Mouse (Mus musculus) myocyte (in vitro differentiated cells): ENCODE results near the gene Bcar1. TPM values are rescaled to one million over a fixed set of nuclear protein-coding genes. Genes with fewer than 3 reads are reported as not detected.
A peak's percentile ranks its signal among the peaks of the same experiment; 100 is the strongest.

Experiments used
- H3K27me3 ChIP-seq: one replicate; pipeline ENCODE4 v1.6.1; 2011; ENCODE audit not compliant: control insufficient read depth, insufficient read depth, insufficient read length
- H3K36me3 ChIP-seq: one replicate; pipeline ENCODE4 v1.6.1; 2011; ENCODE audit not compliant: control insufficient read depth, insufficient read depth
- H3K4me2 ChIP-seq: one replicate; pipeline ENCODE4 v1.6.1; 2011; ENCODE audit warnings: low read depth, control low read depth
- H3K4me3 ChIP-seq: one replicate; pipeline ENCODE4 v1.5.1; 2011; ENCODE audit warnings: mild to moderate bottlenecking, control low read depth, moderate library complexity
- H3K79me2 ChIP-seq: one replicate; pipeline ENCODE4 v1.6.1; 2011; ENCODE audit not compliant: control insufficient read depth, insufficient read depth
- H3ac ChIP-seq: one replicate; pipeline ENCODE4 v1.6.1; 2011; ENCODE audit not compliant: control insufficient read depth, insufficient read length
- CEBPB ChIP-seq: IDR thresholded peaks from 2 replicates; pipeline ENCODE4 v1.6.1; 2011; ENCODE audit warnings: mild to moderate bottlenecking, moderate library complexity; ENCODE audit not compliant: poor library complexity, insufficient read depth, severe bottlenecking
- E2F4 ChIP-seq: IDR thresholded peaks from one replicate; pipeline ENCODE4 v1.6.1; 2011; ENCODE audit warnings: mild to moderate bottlenecking, control low read depth, moderate library complexity; ENCODE audit not compliant: insufficient read depth
- MAX ChIP-seq: IDR thresholded peaks from one replicate; pipeline ENCODE4 v1.6.1; 2011; ENCODE audit warnings: low read depth, mild to moderate bottlenecking, control low read depth
- MYOD1 ChIP-seq, 3 experiments: IDR thresholded peaks; one replicate each; pipeline ENCODE4 v1.6.1; 2011; ENCODE audit warnings: control low read depth in 2 of 3, low read depth in 2 of 3, mild to moderate bottlenecking in 2 of 3, moderate library complexity in 1 of 3; ENCODE audit not compliant: insufficient read length in 2 of 3, control insufficient read depth in 1 of 3
- MYOG ChIP-seq, 3 experiments: IDR thresholded peaks; one replicate each; pipeline ENCODE4 v1.6.1; 2011; ENCODE audit warnings: control low read depth in 2 of 3, low read depth in 2 of 3, mild to moderate bottlenecking in 2 of 3; ENCODE audit not compliant: insufficient read length in 2 of 3, control insufficient read depth in 1 of 3, insufficient read depth in 1 of 3
- POLR2A ChIP-seq: IDR thresholded peaks from one replicate; pipeline ENCODE4 v1.6.1; 2011; ENCODE audit warnings: low read depth, mild to moderate bottlenecking, control low read depth, moderate library complexity; ENCODE audit not compliant: insufficient read length
- POLR2AphosphoS2 ChIP-seq: IDR thresholded peaks from one replicate; pipeline ENCODE4 v1.6.1; 2011; ENCODE audit warnings: low read depth, control low read depth; ENCODE audit not compliant: insufficient read length
- REST ChIP-seq: IDR thresholded peaks from one replicate; pipeline ENCODE4 v1.6.1; 2011; ENCODE audit warnings: mild to moderate bottlenecking, control low read depth, moderate library complexity; ENCODE audit not compliant: insufficient read depth, insufficient read length
- SRF ChIP-seq: IDR thresholded peaks from one replicate; pipeline ENCODE4 v1.6.1; 2011; ENCODE audit warnings: low read depth; ENCODE audit not compliant: control insufficient read depth, insufficient read length
- TCF12 ChIP-seq: IDR thresholded peaks from one replicate; pipeline ENCODE4 v1.6.1; 2011; ENCODE audit warnings: mild to moderate bottlenecking, control low read depth; ENCODE audit not compliant: poor library complexity, insufficient read depth, severe bottlenecking
- TCF3 ChIP-seq: IDR thresholded peaks from one replicate; pipeline ENCODE4 v1.6.1; 2011; ENCODE audit warnings: low read depth, control low read depth; ENCODE audit not compliant: insufficient read length
- USF1 ChIP-seq: IDR thresholded peaks from one replicate; pipeline ENCODE4 v1.6.1; 2011; ENCODE audit warnings: low read depth, mild to moderate bottlenecking, control low read depth, moderate library complexity
- polyA plus RNA-seq: library from polyadenylated mRNA; unstranded; fragments of >200 nt; fragmentation: generic; extraction: Trizol; gene quantifications from one replicate; pipeline ENCODE4 v1.2.1, GENCODE M21; 2012; ENCODE audit warnings: missing spikeins

The Bcar1 gene
- polyA plus RNA-seq, 1 experiment, result 81.9 TPM

DNA sequence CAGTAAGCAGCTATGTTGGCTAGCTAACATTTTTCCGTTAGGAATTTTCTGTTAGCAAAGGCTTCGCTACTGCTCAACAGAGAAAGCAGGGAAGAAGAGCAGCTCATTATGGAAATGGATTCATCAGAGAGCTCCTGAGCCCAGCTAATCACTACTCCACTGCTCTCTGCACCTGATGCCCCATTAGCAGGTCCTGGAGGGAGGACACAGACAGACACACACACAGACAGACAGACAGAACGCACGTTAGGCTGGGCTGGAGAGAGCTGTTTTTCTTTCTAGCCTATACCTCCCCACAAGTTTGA is 26.2 kb downstream of the Bcar1 start:
- Histone ChIP-seq H3K4me2 (peak overlapping the region; percentile 75), H3K36me3 (peaks cover 21% of the 10 kb centered on the region), H3K4me3 (no peak overlapping the region), H3K79me2 (peaks cover 62% of the 10 kb centered on the region), H3K27me3 (no peaks in the 10 kb centered on the region), H3ac (no peak overlapping the region)
- no peak for TF ChIP-seq TCF3
- TF ChIP-seq MYOD1 (IDR thresholded peaks at IDR 0.05; ENCODE audit: control insufficient read depth in 1 of 3, insufficient read length in 2 of 3, low read depth in 2 of 3), result no peak
- TF ChIP-seq SRF, result no peak
- no peak for TF ChIP-seq E2F4
- no peak for TF ChIP-seq MYOG (IDR thresholded peaks at IDR 0.05; ENCODE audit: control insufficient read depth in 1 of 3, insufficient read depth in 1 of 3, insufficient read length in 2 of 3, low read depth in 2 of 3)
- no peak for TF ChIP-seq POLR2AphosphoS2
- no peak for TF ChIP-seq CEBPB
- TF ChIP-seq MAX, result no peak
- no peak for TF ChIP-seq REST
- no peak for TF ChIP-seq TCF12
- no peak for TF ChIP-seq POLR2A
- TF ChIP-seq USF1, result no peak

DNA sequence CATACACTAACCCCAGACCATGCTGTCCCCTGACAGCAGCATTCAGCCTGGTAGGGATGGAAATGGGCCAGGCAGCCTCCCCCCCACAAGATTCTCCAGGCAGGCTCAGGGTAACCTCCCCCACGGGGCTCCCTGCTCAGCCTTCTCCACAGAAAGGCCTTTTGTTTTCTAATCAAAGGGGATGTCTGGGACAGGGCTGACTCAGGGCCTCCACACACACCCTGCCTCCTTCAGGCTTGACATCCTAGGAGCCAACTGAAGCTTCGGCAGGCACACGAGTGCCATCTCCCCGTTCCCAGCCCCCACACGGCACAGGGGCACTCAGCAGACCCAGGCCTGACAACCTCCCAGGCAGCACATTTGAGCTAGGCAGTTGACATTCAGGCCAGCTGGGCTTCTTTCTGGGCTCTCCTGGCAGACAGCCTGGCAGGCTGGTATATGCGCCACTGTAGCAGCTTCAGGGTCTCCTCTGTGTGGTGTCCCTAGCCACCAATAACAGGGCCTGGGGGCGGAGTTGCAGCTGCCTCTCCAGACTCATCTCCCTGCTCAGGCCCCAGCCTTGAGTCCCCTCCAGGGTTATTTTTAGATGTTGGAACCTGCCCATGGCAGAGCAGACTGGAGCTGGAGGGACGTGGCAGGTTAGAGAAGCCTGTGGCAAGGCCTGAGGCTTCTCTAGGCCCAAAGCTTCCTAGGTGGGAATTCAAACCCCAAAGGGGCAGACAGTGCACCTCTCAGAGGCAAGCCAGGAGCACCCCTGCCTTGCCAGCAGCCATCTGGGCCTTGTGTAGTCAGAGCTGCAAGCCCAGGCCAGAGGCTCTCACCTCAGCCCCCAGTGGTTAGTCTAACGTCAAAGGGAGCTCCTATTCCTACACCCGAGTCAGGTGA is 26.8 kb downstream of the Bcar1 start:
- H3K4me3 ChIP-seq, result no peak overlapping the region
- no peak for TF ChIP-seq REST
- TF ChIP-seq E2F4, result no peak
- TF ChIP-seq MYOD1 (IDR thresholded peaks at IDR 0.05; ENCODE audit: control insufficient read depth in 1 of 3, insufficient read length in 2 of 3, low read depth in 2 of 3), result peak; percentile 59 to 77 (median 77)
- TF ChIP-seq POLR2AphosphoS2, result peak; percentile 62
- TF ChIP-seq MYOG (IDR thresholded peaks at IDR 0.05; ENCODE audit: control insufficient read depth in 1 of 3, insufficient read depth in 1 of 3, insufficient read length in 2 of 3, low read depth in 2 of 3), result peak in 2 of 3 experiments; percentile 32 to 84
- no peak for TF ChIP-seq TCF3
- TF ChIP-seq CEBPB, result no peak
- TF ChIP-seq USF1, result no peak
- TF ChIP-seq SRF, result no peak
- no peak for TF ChIP-seq MAX
- no peak for TF ChIP-seq TCF12
- peak; percentile 48 for TF ChIP-seq POLR2A
- H3K27me3 ChIP-seq, result no peaks in the 10 kb centered on the region
- H3K4me2 ChIP-seq, result peak overlapping the region; percentile 75
- H3K36me3 ChIP-seq, result peaks cover 27% of the 10 kb centered on the region
- H3ac ChIP-seq, result peak overlapping the region; percentile 13
- H3K79me2 ChIP-seq, result peaks cover 56% of the 10 kb centered on the region

DNA sequence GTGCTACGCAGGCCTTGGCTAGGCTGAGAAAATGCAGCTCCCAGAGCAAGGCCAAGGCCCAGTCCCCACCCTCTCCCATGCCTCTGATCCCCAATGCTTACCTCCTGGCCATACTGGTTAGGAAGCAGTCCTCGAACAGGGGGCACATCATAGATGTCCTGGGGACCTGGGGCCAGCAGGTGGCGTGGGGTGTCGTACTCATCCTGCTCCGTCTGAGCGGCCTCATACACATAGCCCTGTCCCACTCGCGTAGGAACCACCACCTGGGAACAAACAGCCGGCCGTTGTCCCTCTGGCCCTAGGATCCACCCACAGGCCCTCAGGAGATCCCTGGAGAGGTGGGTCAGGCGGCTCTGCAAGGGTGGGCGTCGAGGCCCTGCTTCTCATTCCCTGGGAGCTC is 28.1 kb downstream of the Bcar1 start:
- H3K36me3 ChIP-seq, result peaks cover 30% of the 10 kb centered on the region
- no peak overlapping the region for H3K4me3 ChIP-seq
- peaks cover 43% of the 10 kb centered on the region for H3K79me2 ChIP-seq
- peak overlapping the region; percentile 13 for H3ac ChIP-seq
- TF ChIP-seq CEBPB, result no peak
- no peak for TF ChIP-seq MYOD1 (IDR thresholded peaks at IDR 0.05; ENCODE audit: control insufficient read depth in 1 of 3, insufficient read length in 2 of 3, low read depth in 2 of 3)
- no peak for TF ChIP-seq TCF3
- TF ChIP-seq MYOG (IDR thresholded peaks at IDR 0.05; ENCODE audit: control insufficient read depth in 1 of 3, insufficient read depth in 1 of 3, insufficient read length in 2 of 3, low read depth in 2 of 3), result no peak
- no peak for TF ChIP-seq E2F4
- no peak for TF ChIP-seq REST
- TF ChIP-seq USF1, result no peak
- peak; percentile 53 for TF ChIP-seq POLR2AphosphoS2
- TF ChIP-seq POLR2A, result peak; percentile 6
- no peak for TF ChIP-seq TCF12
- TF ChIP-seq SRF, result no peak
- no peak for TF ChIP-seq MAX
- peak overlapping the region; percentile 40 for H3K4me2 ChIP-seq
- H3K27me3 ChIP-seq, result no peaks in the 10 kb centered on the region

DNA sequence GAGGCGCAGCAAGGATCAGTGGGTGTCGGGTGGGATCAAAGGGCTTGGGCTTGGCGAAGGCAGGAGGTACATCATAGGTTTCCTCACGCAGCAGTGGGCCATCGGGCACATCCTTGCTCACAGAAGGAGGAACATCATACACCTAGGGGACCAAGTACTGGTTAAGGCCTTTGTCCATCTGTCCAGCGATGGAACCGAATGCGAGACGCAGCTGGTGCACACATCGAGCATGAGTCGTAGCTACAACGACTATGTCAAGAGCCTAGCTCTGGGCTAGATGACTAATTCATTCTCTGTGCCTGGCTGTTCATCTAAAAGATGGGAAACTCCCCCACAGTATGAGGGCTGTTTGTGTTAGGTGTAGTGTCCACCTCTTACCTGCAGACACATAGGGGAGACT is 29.3 kb downstream of the Bcar1 start:
- H3K4me2 ChIP-seq, result no peak overlapping the region
- H3K4me3 ChIP-seq, result no peak overlapping the region
- no peak overlapping the region for H3ac ChIP-seq
- H3K27me3 ChIP-seq, result no peaks in the 10 kb centered on the region
- peaks cover 31% of the 10 kb centered on the region for H3K79me2 ChIP-seq
- peaks cover 36% of the 10 kb centered on the region for H3K36me3 ChIP-seq
- no peak for TF ChIP-seq USF1
- peak in 2 of 3 experiments; percentile 34 to 51 for TF ChIP-seq MYOD1 (IDR thresholded peaks at IDR 0.05; ENCODE audit: control insufficient read depth in 1 of 3, insufficient read length in 2 of 3, low read depth in 2 of 3)
- no peak for TF ChIP-seq TCF3
- TF ChIP-seq TCF12, result no peak
- TF ChIP-seq SRF, result no peak
- TF ChIP-seq POLR2AphosphoS2, result peak; percentile 19
- TF ChIP-seq CEBPB, result no peak
- TF ChIP-seq MYOG (IDR thresholded peaks at IDR 0.05; ENCODE audit: control insufficient read depth in 1 of 3, insufficient read depth in 1 of 3, insufficient read length in 2 of 3, low read depth in 2 of 3), result peak in 1 of 3 experiments; percentile 22
- TF ChIP-seq MAX, result no peak
- TF ChIP-seq POLR2A, result no peak
- no peak for TF ChIP-seq REST
- TF ChIP-seq E2F4, result no peak
